Mouse (Mus musculus) liver, postnatal 0 days (tissue): ENCODE measurements around the gene Lca5l. TPM values are rescaled to one million over a fixed set of nuclear protein-coding genes. Genes with fewer than 3 reads are reported as not detected.
A peak's percentile ranks its signal among the peaks of the same experiment; 100 is the strongest.

Experiments used
- ATAC-seq: fragments of 200-750 bp; cut with Nextera tagmentation; 2 replicates; pipeline ENCODE4 v1.8.0; 2017; ENCODE audit warnings: mild to moderate bottlenecking, moderate library complexity
- DNase-seq: peaks from one replicate; pipeline ENCODE4 v3.0.0-alpha.2; 2016
- H3K27ac ChIP-seq: fragments of 300-500 bp; sonication (generic); 2 replicates; pipeline ENCODE4 v1.5.1; 2014; ENCODE audit warnings: antibody characterized with exemption, moderate library complexity, mild to moderate bottlenecking, low read depth
- H3K27me3 ChIP-seq: fragments of 300-500 bp; sonication (generic); 2 replicates; pipeline ENCODE4 v1.6.1; 2014; ENCODE audit warnings: low read length, control low read depth, mixed read lengths; ENCODE audit not compliant: insufficient read depth
- H3K36me3 ChIP-seq: fragments of 300-500 bp; sonication (generic); replicated peaks from 2 replicates; pipeline ENCODE4 v1.6.1; 2014; ENCODE audit warnings: mild to moderate bottlenecking, control low read depth, low read length, moderate library complexity, mixed read lengths; ENCODE audit not compliant: insufficient read depth
- H3K4me1 ChIP-seq: fragments of 300-500 bp; sonication (generic); 2 replicates; pipeline ENCODE4 v1.6.1; 2014; ENCODE audit warnings: antibody characterized with exemption, mild to moderate bottlenecking, control low read depth; ENCODE audit not compliant: insufficient read depth
- H3K4me2 ChIP-seq: fragments of 300-500 bp; sonication (generic); 2 replicates; pipeline ENCODE4 v1.6.1; 2014; ENCODE audit warnings: low read depth, mild to moderate bottlenecking, low read length, moderate library complexity, mixed read lengths
- H3K4me3 ChIP-seq: fragments of 300-500 bp; sonication (generic); 2 replicates; pipeline ENCODE4 v1.5.1; 2014; ENCODE audit warnings: low read depth, low read length
- H3K9ac ChIP-seq: fragments of 300-500 bp; sonication (generic); replicated peaks from 2 replicates; pipeline ENCODE4 v1.6.1; 2014; ENCODE audit warnings: mild to moderate bottlenecking, moderate library complexity
- H3K9me3 ChIP-seq: fragments of 300-500 bp; sonication (generic); 2 replicates; pipeline ENCODE4 v1.6.1; 2016; ENCODE audit warnings: mild to moderate bottlenecking, control low read depth, low read length, mixed read lengths
- CTCF ChIP-seq: sonication (generic); IDR thresholded peaks from 2 replicates; pipeline ENCODE4 v1.5.1; 2016; ENCODE audit warnings: antibody characterized with exemption, low read depth
- EP300 ChIP-seq: IDR thresholded peaks from 2 replicates; pipeline ENCODE4 v1.6.1; 2016; ENCODE audit warnings: antibody characterized with exemption, low read depth, mild to moderate bottlenecking
- WGBS: fragments of 180-500 bp; shearing (Covaris S2); extraction: QIAGEN DNeasy Blood & Tissue Kit; methylation state at CpG from one replicate; pipeline ENCODE4 v1.1.7; 2014; ENCODE audit not compliant: insufficient replicate concordance; 5-methylcytosine and 5-hydroxymethylcytosine counted together
- polyA plus RNA-seq: library from polyadenylated mRNA; unstranded; fragments of >200 nt; fragmentation: Nextera tagmentation; extraction: Ambion mirVana; gene quantifications from 2 replicates; pipeline ENCODE4 v1.2.1, GENCODE M21; 2015

Gene Lca5l
- 0.06 and 0.07 TPM in 2 replicates for polyA plus RNA-seq

- DNase-seq (peak; percentile 97), ATAC-seq (peak; percentile 97)
- Histone ChIP-seq H3K9me3 (no peaks in the 10 kb centered on the region), H3K4me2 (peak within 1 kb of the TSS; percentile 99), H3K4me1 (peaks cover 7% of the 10 kb centered on the region; the same call in 1 of the 2 replicates), H3K9ac (peak within 1 kb of the TSS; percentile 67), H3K27me3 (peaks cover 15% of the 10 kb centered on the region), H3K27ac (no peak within 1 kb of the TSS), H3K4me3 (peak within 1 kb of the TSS; percentile 79), H3K36me3 (no peaks in the 10 kb centered on the region)
- 2% methylated on average over 76 of the region's 77 CpGs for WGBS
- TF ChIP-seq CTCF (no peak), EP300 (no peak)
Observed at GRCm38 (mm10) chr16:96191531-96192506, at the start of gene Lca5l. Gene Lca5l, minus strand, starts transcription at chr16:96192271.

DNA sequence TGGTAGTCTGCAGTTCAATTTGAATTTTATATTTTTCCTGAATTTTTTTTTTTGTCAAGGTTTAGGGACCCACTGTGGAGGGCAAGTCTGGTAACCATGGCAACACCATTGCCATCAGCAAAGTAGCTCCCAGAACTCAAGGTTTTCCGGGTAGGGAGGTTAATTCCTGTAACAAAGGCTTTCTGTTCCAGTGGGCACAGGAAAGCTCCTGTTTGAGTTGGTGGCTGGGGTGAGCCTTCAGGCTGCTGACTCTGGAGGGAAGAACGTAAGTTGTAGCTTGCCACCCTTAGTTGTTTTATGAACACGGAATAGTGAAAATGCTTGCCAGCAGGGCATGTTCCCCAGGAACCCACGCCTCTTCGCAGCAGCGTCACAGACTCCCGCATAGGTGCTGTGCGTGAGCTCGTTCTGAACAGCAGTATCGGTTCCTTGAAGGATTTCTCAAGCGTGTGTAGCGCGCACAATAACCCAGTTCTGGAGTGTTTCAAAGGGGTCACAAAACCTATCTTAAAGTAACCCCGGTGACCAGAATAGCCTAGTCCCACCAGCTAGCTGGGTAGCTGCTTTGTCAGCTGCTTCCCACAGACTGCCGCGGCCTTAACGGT, 43.4 kb upstream of the Lca5l start, which contains the start of gene B3galt5:
B3galt5 (plus strand) TSS at position 436 of the 605 bp plus-strand sequence.
- Histone ChIP-seq H3K4me3 (no peak within 1 kb of the TSS), H3K36me3 (no peaks in the 10 kb centered on the region), H3K9ac (no peak within 1 kb of the TSS), H3K27me3 (no peaks in the 10 kb centered on the region), H3K9me3 (no peaks in the 10 kb centered on the region), H3K27ac (no peak within 1 kb of the TSS), H3K4me1 (no peaks in the 10 kb centered on the region), H3K4me2 (no peak within 1 kb of the TSS)
- no peak for ATAC-seq
- 78% methylated on average over 17 of the region's 17 CpGs for whole genome bisulfite sequencing
- no peak for DNase-seq
- TF ChIP-seq CTCF (no peak), EP300 (no peak)

- no peak for DNase-seq
- Histone ChIP-seq H3K27me3 (no peaks in the 10 kb centered on the region), H3K4me3 (no peak overlapping the region), H3K27ac (no peak overlapping the region), H3K4me2 (no peak overlapping the region), H3K4me1 (no peaks in the 10 kb centered on the region), H3K9me3 (no peaks in the 10 kb centered on the region), H3K36me3 (no peaks in the 10 kb centered on the region), H3K9ac (no peak overlapping the region)
- 83% methylated on average over 8 of the region's 8 CpGs for WGBS
- TF ChIP-seq CTCF: no peak
- TF ChIP-seq EP300: no peak
- no peak for ATAC-seq
Observed at GRCm38 (mm10) chr16:96233996-96234395, 41.9 kb upstream of the Lca5l start.

- H3K4me3 ChIP-seq: no peak overlapping the region
- no peak overlapping the region for H3K9ac ChIP-seq
- no peaks in the 10 kb centered on the region for H3K27me3 ChIP-seq
- DNase-seq (no peak), ATAC-seq (no peak)
- no peaks in the 10 kb centered on the region for H3K36me3 ChIP-seq
- no peaks in the 10 kb centered on the region for H3K4me1 ChIP-seq
- 77% methylated on average over 8 of the region's 8 CpGs for WGBS
- no peak overlapping the region for H3K27ac ChIP-seq
- H3K4me2 ChIP-seq: no peak overlapping the region
- no peak for TF ChIP-seq EP300
- no peak for TF ChIP-seq CTCF
- H3K9me3 ChIP-seq: no peaks in the 10 kb centered on the region
Observed at GRCm38 (mm10) chr16:96231974-96232373, 39.9 kb upstream of the Lca5l start.

DNA sequence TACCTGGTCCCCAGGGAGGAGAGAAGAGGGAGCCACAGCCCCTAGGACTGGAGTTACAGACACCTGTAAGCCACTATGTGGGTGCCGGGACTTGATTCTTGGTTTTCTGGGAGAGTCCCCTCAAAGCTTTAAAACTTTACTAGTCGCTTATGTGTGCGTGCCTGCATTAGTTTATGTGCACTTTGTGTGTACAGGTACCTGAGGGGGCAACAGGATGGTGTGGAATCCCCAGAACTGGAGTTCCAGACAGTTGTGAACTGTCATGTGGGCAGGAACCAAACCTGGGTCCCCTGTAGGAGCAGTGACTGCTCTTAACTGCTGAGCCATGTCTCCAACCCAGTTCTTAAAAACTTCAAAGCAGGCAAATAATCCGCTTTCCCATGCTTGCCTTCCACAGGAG, 39.2 kb upstream of the Lca5l start:
- no peak overlapping the region for H3K27ac ChIP-seq
- no peaks in the 10 kb centered on the region for H3K4me1 ChIP-seq
- no peaks in the 10 kb centered on the region for H3K9me3 ChIP-seq
- H3K36me3 ChIP-seq: no peaks in the 10 kb centered on the region
- DNase-seq (no peak), ATAC-seq (no peak)
- no peak overlapping the region for H3K4me3 ChIP-seq
- no peak overlapping the region for H3K4me2 ChIP-seq
- H3K27me3 ChIP-seq: no peaks in the 10 kb centered on the region
- no peak overlapping the region for H3K9ac ChIP-seq
- 82% methylated on average over 4 of the region's 4 CpGs for WGBS
- no peak for TF ChIP-seq CTCF
- TF ChIP-seq EP300: no peak

GRCm38 (mm10) chr16:96230411-96230810, 38.3 kb upstream of the Lca5l start:
- no peak overlapping the region for H3K4me2 ChIP-seq
- H3K9ac ChIP-seq: no peak overlapping the region
- no peak overlapping the region for H3K27ac ChIP-seq
- ATAC-seq: no peak
- H3K4me3 ChIP-seq: no peak overlapping the region
- H3K36me3 ChIP-seq: no peaks in the 10 kb centered on the region
- TF ChIP-seq EP300 (no peak), CTCF (peak; percentile 90)
- H3K27me3 ChIP-seq: no peaks in the 10 kb centered on the region
- peak; percentile 70 for DNase-seq
- H3K9me3 ChIP-seq: no peaks in the 10 kb centered on the region
- no peaks in the 10 kb centered on the region for H3K4me1 ChIP-seq
- 28% methylated on average over 11 of the region's 11 CpGs for WGBS
